In the genomic region with DNA sequence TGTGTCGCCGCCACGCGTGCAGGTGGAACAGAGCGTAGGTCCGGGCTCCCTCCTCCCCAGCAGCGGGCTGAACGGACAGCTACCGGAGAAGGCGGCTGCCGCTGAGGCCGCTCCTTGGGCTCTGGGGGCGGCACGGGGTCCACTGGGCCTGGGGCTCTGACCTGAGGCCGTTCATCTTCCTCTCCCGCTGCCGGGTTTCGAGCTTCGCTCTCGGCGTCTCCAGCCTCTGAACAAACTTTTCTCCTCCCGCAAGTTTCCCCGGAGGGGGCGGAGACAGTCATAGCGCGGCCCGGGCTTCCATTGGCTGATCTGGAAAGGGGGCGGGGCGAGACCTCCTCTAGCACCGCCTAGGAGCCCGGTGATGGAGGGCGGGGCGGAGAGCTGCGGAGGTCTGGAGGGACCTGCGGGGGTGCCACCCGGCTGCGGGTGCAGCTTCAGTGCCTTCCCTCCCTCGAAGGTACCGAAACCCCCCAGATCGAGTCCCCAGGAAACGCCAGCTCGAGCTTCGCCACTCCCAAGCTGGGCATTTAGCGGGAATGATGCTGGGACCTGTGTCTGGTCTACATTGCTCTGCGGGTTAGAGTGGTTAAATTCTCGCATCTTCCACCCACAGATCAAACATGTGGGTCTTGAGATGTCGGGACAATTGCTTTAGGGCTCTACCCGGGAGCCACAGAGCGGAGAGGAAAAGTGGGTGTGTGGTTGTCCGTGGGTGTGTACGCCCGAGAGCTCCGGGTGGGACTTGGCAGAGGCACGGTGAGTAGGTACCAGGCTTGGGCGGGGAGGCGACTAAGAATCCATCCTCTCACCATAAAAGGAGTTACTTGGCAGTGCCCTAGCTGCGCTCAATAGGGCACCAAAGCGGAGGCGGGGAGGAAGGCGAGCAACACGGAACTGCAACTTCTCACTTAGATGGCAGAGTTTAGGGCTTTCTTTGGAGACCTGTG, we compare ENCODE assay signal across 8 mouse cellular contexts. TPM values are rescaled to one million over a fixed set of nuclear protein-coding genes. Genes with fewer than 3 reads are reported as not detected.
DNase-seq lines count a peak whose midpoint lies in the region; ATAC-seq and TF ChIP-seq lines count a peak whose summit lies in the region.

A gene (minus strand): TSS at position 229 of the 947 bp plus-strand sequence.

- under 1% methylated on average over 61 of the region's 61 CpGs for WGBS in forebrain, embryonic 15.5 days
- under 1% methylated on average over 59 of the region's 61 CpGs for WGBS in lung, embryonic 16.5 days

- peaks cover 0 to 6% of the 10 kb centered on the region in 2 experiments; a peak in 2 of 4 replicates for H3K4me1 ChIP-seq in MEL (ENCODE audit: control insufficient read depth in 1 of 2, insufficient read depth in 2 of 2, low read length in 2 of 2)
- H3K4me1 ChIP-seq in forebrain, embryonic 15.5 days: peaks cover 33% of the 10 kb centered on the region
- H3K4me1 ChIP-seq in lung, embryonic 16.5 days (replicated peaks; ENCODE audit: control insufficient read depth, insufficient read depth, low read length): peaks cover 15% of the 10 kb centered on the region

- DNase-seq in MEL (ENCODE audit: low read depth, low spot score): peak; percentile 93
- peak; percentile 55 to 58 for DNase-seq in cerebellum, adult 18-20 months
- DNase-seq in heart, postnatal 36 days: peak; percentile 92 to 95
- DNase-seq in layer of hippocampus, adult 2 months (ENCODE audit: low spot score in 2 of 2): peak; percentile 77 to 78
- DNase-seq in ovary, adult 18-20 months (ENCODE audit: low spot score): peak; percentile 87
- peak; percentile 97 to 99 for DNase-seq in thymus, postnatal 10 days (ENCODE audit: low spot score in 2 of 2)

- no peaks in the 10 kb centered on the region for H3K9me3 ChIP-seq in MEL (replicated peaks; ENCODE audit: insufficient read depth, low read length)
- no peaks in the 10 kb centered on the region for H3K9me3 ChIP-seq in forebrain, embryonic 15.5 days
- H3K9me3 ChIP-seq in lung, embryonic 16.5 days (ENCODE audit: control insufficient read depth, low read length): no peaks in the 10 kb centered on the region

- H3K79me2 ChIP-seq in MEL (ENCODE audit: control insufficient read depth, insufficient read depth, low read length, poor library complexity): peaks cover 8% of the 10 kb centered on the region

- peak within 1 kb of the TSS; percentile 71 for H3K9ac ChIP-seq in MEL (ENCODE audit: control insufficient read depth, low read depth, low read length, poor library complexity, severe bottlenecking)
- H3K9ac ChIP-seq in forebrain, embryonic 15.5 days (replicated peaks): peak within 1 kb of the TSS; percentile 28
- H3K9ac ChIP-seq in lung, embryonic 16.5 days (ENCODE audit: low read length): peak within 1 kb of the TSS; percentile 59

- H3K27ac ChIP-seq in MEL (ENCODE audit: control insufficient read depth, low read depth, low read length): peak within 1 kb of the TSS; percentile 0; the same call in 1 of the 2 replicates
- no peak within 1 kb of the TSS for H3K27ac ChIP-seq in forebrain, embryonic 15.5 days (replicated peaks)
- no peak within 1 kb of the TSS for H3K27ac ChIP-seq in layer of hippocampus, adult 2 months
- H3K27ac ChIP-seq in lung, embryonic 16.5 days (ENCODE audit: low read length): no peak within 1 kb of the TSS

- peak within 1 kb of the TSS; percentile 94 for H3K4me2 ChIP-seq in forebrain, embryonic 15.5 days (replicated peaks)
- peak within 1 kb of the TSS; percentile 99 for H3K4me2 ChIP-seq in lung, embryonic 16.5 days (ENCODE audit: low read depth, low read length)

- H3K4me3 ChIP-seq in MEL (ENCODE audit: control insufficient read depth in 1 of 2, insufficient read depth in 1 of 2, low read depth in 2 of 2, low read length in 2 of 2): peak within 1 kb of the TSS; percentile 48 to 63
- H3K4me3 ChIP-seq in forebrain, embryonic 15.5 days: peak within 1 kb of the TSS; percentile 63
- peak within 1 kb of the TSS; percentile 70 for H3K4me3 ChIP-seq in layer of hippocampus, adult 2 months
- H3K4me3 ChIP-seq in lung, embryonic 16.5 days (ENCODE audit: low read length): peak within 1 kb of the TSS; percentile 61

- peak; percentile 96 for ATAC-seq in forebrain, embryonic 15.5 days (replicated peaks)
- ATAC-seq in lung, embryonic 16.5 days (ENCODE audit: low read depth): peak; percentile 97

- TF ChIP-seq POLR2A in MEL (IDR thresholded peaks at IDR 0.05; ENCODE audit: control insufficient read depth in 1 of 2, insufficient read depth in 1 of 2, low read depth in 1 of 2, low read length in 2 of 2, poor library complexity in 1 of 2): peak; percentile 70 to 81; a peak in 3 of 4 replicates

- H3K27me3 ChIP-seq in MEL (ENCODE audit: control insufficient read depth in 1 of 2, insufficient read depth in 2 of 2, low read length in 2 of 2): no peaks in the 10 kb centered on the region
- peaks cover 47% of the 10 kb centered on the region for H3K27me3 ChIP-seq in forebrain, embryonic 15.5 days
- H3K27me3 ChIP-seq in lung, embryonic 16.5 days (ENCODE audit: control insufficient read depth, insufficient read depth, low read depth, low read length): peaks cover 44% of the 10 kb centered on the region

- H3K36me3 ChIP-seq in MEL (ENCODE audit: control insufficient read depth in 1 of 2, insufficient read depth in 2 of 2, low read length in 2 of 2): peaks cover 0 to 4% of the 10 kb centered on the region in 2 experiments; a peak in 1 of 4 replicates
- no peaks in the 10 kb centered on the region for H3K36me3 ChIP-seq in forebrain, embryonic 15.5 days
- H3K36me3 ChIP-seq in lung, embryonic 16.5 days (ENCODE audit: control insufficient read depth, insufficient read depth, low read length): no peaks in the 10 kb centered on the region

- no peak for TF ChIP-seq RAD21 in MEL (IDR thresholded peaks at IDR 0.05; ENCODE audit: low read depth, low read length)

- no peak for TF ChIP-seq CTCF in MEL (IDR thresholded peaks at IDR 0.05 in 2 of 3, conservative IDR thresholded peaks at IDR 0.05 in 1 of 3; ENCODE audit: control insufficient read depth in 1 of 3, insufficient read depth in 1 of 3, low read depth in 2 of 3, low read length in 3 of 3, poor library complexity in 1 of 3, severe bottlenecking in 1 of 3)
- TF ChIP-seq CTCF in layer of hippocampus, adult 2 months (conservative IDR thresholded peaks at IDR 0.05): no peak

- intact Hi-C loops in heart, postnatal 36 days (cut with DNase I): loop anchor here (5.0 to 10.0 kb wide), 2 partner anchors 83 to 161 kb away; no protein-coding TSS in a partner anchor

- TF ChIP-seq EP300 in MEL (IDR thresholded peaks at IDR 0.05; ENCODE audit: low read depth in 1 of 2, low read length in 2 of 2): no peak

TF ChIP-seq in MEL, 35 proteins besides CTCF, POLR2A, EP300 and RAD21:
- TF ChIP-seq NELFE (IDR thresholded peaks at IDR 0.05; ENCODE audit: low read depth, low read length) (peak; percentile 68), ZNF384 (IDR thresholded peaks at IDR 0.05; ENCODE audit: low read depth, low read length) (no peak), USF2 (IDR thresholded peaks at IDR 0.05; ENCODE audit: borderline replicate concordance in 1 of 2, insufficient read depth in 1 of 2, low read depth in 1 of 2, low read length in 2 of 2) (no peak), ZMIZ1 (IDR thresholded peaks at IDR 0.05; ENCODE audit: low read depth, low read length) (peak; percentile 58; the same call in 1 of the 2 replicates), TCF12 (IDR thresholded peaks at IDR 0.05; ENCODE audit: low read depth, low read length) (peak; percentile 53; the same call in 1 of the 2 replicates), NRF1 (IDR thresholded peaks at IDR 0.05; ENCODE audit: insufficient read depth, low read depth, low read length, poor library complexity, severe bottlenecking) (no peak), KAT2A (conservative IDR thresholded peaks at IDR 0.05; ENCODE audit: low read depth, low read length) (no peak), MXI1 (IDR thresholded peaks at IDR 0.05; ENCODE audit: low read depth, low read length) (0 out of 2 replicates have a peak, but pooled peaks have one; percentile 23), TBP (IDR thresholded peaks at IDR 0.05; ENCODE audit: low read depth, low read length) (0 out of 2 replicates have a peak, but pooled peaks have one; percentile 27), MAFK (IDR thresholded peaks at IDR 0.05; ENCODE audit: borderline replicate concordance, low read depth, low read length) (no peak), JUND (IDR thresholded peaks at IDR 0.05; ENCODE audit: low read depth, low read length) (no peak), GABPA (IDR thresholded peaks at IDR 0.05; ENCODE audit: low read depth, low read length) (no peak), SIN3A (IDR thresholded peaks at IDR 0.05; ENCODE audit: low read length) (peak; percentile 59), CHD2 (IDR thresholded peaks at IDR 0.05; ENCODE audit: low read length) (no peak), TAL1 (IDR thresholded peaks at IDR 0.05; ENCODE audit: low read length) (no peak), USF1 (IDR thresholded peaks at IDR 0.05; ENCODE audit: low read depth, low read length) (no peak)

RNA-seq across cellular contexts. Expression of the gene that starts here (rescaled TPM):
- 3.5 and 3.7 TPM in 2 replicates for total RNA-seq in MEL (2012; rRNA removed)
- polyA plus RNA-seq in MEL (2012; ENCODE audit: insufficient read depth in 1 of 2, insufficient read length in 2 of 2, low read depth in 1 of 2, low replicate concordance in 2 of 2, missing spikeins in 1 of 2): 1 to 10 TPM in 1 of 2 experiments, not detected in 1; 5.7 TPM
- 0.42 and 0.50 TPM in 2 replicates for polyA plus RNA-seq in forebrain, embryonic 15.5 days (2015; fragmentation: Nextera tagmentation; extraction: Ambion mirVana)
- total RNA-seq in heart, postnatal 36 days (2021): 1 to 10 TPM; 2.4 to 4.3 TPM
- 1 to 10 TPM in 1 of 2 experiments, under 1 TPM in 1; 0.82 to 1.1 TPM for total RNA-seq in layer of hippocampus, adult 2 months (2021)
- 2.1 and 2.8 TPM in 2 replicates for polyA plus RNA-seq in lung, embryonic 16.5 days (2015; fragmentation: Nextera tagmentation; extraction: Ambion mirVana)

Comparison
In these comparisons a context has a peak if more than half of its experiments do, and no peak if none do; other contexts are left out.
1. Peak in ATAC-seq, H3K4me3 ChIP-seq, H3K9ac ChIP-seq and H3K4me2 ChIP-seq in forebrain, embryonic 15.5 days; RNA of the gene not detected or under 1 TPM.